Mouse (Mus musculus) heart, adult 2 months (tissue): ENCODE data around the gene Zfp706.

ENCODE experiments used
- CTCF ChIP-seq: fragments of 200-600 bp; IDR thresholded peaks from 2 replicates; pipeline ENCODE4 v1.8.1; 2022; ENCODE audit warnings: antibody characterized with exemption, mild to moderate bottlenecking, moderate library complexity
- EP300 ChIP-seq: fragments of 200-500 bp; IDR thresholded peaks from 2 replicates; pipeline ENCODE4 v1.6.1; 2011; ENCODE audit warnings: low read depth, low read length, control low read depth; ENCODE audit not compliant: insufficient read depth
- POLR2A ChIP-seq: fragments of 200-500 bp; IDR thresholded peaks from 2 replicates; pipeline ENCODE4 v1.6.1; 2011; ENCODE audit warnings: mild to moderate bottlenecking, low read depth, low read length, control low read depth; ENCODE audit not compliant: insufficient read depth

- no peak for TF ChIP-seq CTCF
- TF ChIP-seq POLR2A: no peak
- no peak for TF ChIP-seq EP300
These were observed 41.1 kb downstream of the Zfp706 start for GRCm38 (mm10) chr15:36966466-36966865.
